Mouse (Mus musculus): Measurements from ENCODE around the gene Eml4. TPM values are rescaled to one million over a fixed set of nuclear protein-coding genes. Genes with fewer than 3 reads are reported as not detected.

The Eml4 gene
- polyA plus RNA-seq (2014; fragmentation: Nextera tagmentation; extraction: Ambion mirVana): 26.2 and 28.3 TPM in 2 replicates

DNA sequence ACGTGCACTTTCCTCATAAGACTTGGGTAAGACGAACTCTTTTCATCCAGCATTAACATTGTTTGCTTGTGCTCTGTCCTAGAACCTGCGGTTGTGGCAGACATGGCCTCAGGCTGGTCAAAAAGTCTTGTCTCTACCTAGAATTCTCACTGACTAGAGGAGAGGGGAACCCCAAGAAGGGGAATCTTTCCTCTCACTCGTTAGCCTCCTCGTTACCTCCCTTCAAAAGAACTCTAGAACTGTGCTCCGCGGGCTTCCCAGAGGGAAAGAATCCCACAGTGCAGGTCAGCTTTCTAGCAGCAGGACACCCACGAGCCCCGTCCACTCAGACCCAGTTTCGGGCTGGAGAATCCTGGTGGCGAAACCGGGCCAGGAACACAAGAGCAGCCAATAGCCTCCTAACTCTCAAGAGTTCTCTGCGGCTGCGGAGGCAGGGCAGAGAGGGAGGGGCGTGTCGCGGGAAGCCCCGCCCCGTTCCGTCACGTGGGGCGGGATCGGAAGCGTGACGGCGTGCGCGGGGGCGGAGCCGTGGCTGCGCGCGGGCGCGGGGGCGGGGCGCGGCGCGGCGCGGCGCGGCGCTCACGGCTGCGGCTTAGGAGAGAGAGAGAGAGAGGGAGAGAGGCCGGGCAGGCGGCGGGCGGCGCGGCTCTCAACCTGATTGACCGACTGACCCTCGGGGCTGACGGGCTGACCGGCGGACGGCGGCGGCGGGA is at the start of gene Eml4:
Gene Eml4, plus strand, starts transcription at position 553 of the 713 bp plus-strand sequence.
- Histone ChIP-seq H3K27me3 (replicated peaks; ENCODE audit: control insufficient read depth, insufficient read depth, low read length) (no peaks in the 10 kb centered on the region), H3K4me2 (peak within 1 kb of the TSS; percentile 94), H3K4me1 (replicated peaks; ENCODE audit: control insufficient read depth, insufficient read depth, low read length) (peaks cover 36% of the 10 kb centered on the region), H3K9ac (ENCODE audit: low read depth, low read length) (peak within 1 kb of the TSS; percentile 89), H3K9me3 (ENCODE audit: control insufficient read depth, low read length) (no peaks in the 10 kb centered on the region), H3K27ac (ENCODE audit: low read depth, low read length) (peak within 1 kb of the TSS; percentile 66), H3K36me3 (ENCODE audit: control insufficient read depth, insufficient read depth, low read length) (no peaks in the 10 kb centered on the region), H3K4me3 (ENCODE audit: low read depth, low read length) (peak within 1 kb of the TSS; percentile 91)
- ATAC-seq (replicated peaks; ENCODE audit: low FRiP score) (peak; percentile 86), DNase-seq (ENCODE audit: low spot score) (peak; percentile 91)
- 3% methylated on average over 39 of the region's 62 CpGs for WGBS

DNA sequence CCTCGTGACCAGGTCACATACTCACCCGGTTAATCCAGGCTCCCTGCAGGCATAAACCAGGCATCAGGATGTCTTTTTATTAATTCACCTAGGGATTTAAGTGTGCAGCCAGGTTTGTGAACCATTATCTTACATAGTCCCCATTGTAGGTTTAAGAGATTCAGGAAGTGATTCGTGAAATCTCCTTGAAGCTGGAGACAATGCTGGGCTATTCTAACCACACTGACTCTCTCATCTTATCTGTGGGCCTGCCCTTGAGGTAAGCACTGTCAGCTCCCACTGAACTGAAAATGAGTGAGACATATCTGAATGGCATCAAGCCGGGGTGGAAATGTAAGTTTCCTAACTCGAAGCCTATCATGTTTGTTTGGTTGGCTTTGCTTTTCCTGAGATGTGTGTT is 49.3 kb upstream of the Eml4 start:
- Histone ChIP-seq H3K4me2 (no peak overlapping the region), H3K36me3 (ENCODE audit: control insufficient read depth, insufficient read depth, low read length) (no peaks in the 10 kb centered on the region), H3K27ac (ENCODE audit: low read depth, low read length) (no peak overlapping the region), H3K4me3 (ENCODE audit: low read depth, low read length) (no peak overlapping the region), H3K27me3 (replicated peaks; ENCODE audit: control insufficient read depth, insufficient read depth, low read length) (no peaks in the 10 kb centered on the region), H3K9me3 (ENCODE audit: control insufficient read depth, low read length) (no peaks in the 10 kb centered on the region), H3K9ac (ENCODE audit: low read depth, low read length) (no peak overlapping the region), H3K4me1 (replicated peaks; ENCODE audit: control insufficient read depth, insufficient read depth, low read length) (no peaks in the 10 kb centered on the region)
- WGBS: 59% methylated on average over 5 of the region's 5 CpGs
- no peak for ATAC-seq (replicated peaks; ENCODE audit: low FRiP score)
- no peak for DNase-seq (ENCODE audit: low spot score)

- no peaks in the 10 kb centered on the region; the same call in none of the 2 replicates for H3K27me3 ChIP-seq (replicated peaks; ENCODE audit: control insufficient read depth, insufficient read depth, low read length)
- H3K9me3 ChIP-seq (ENCODE audit: control insufficient read depth, low read length): no peaks in the 10 kb centered on the region
- H3K4me3 ChIP-seq (ENCODE audit: low read depth, low read length): no peak overlapping the region
- no peak for DNase-seq (ENCODE audit: low spot score)
- 72% methylated on average over 7 of the region's 7 CpGs for WGBS
- no peak overlapping the region for H3K4me2 ChIP-seq
- H3K4me1 ChIP-seq (replicated peaks; ENCODE audit: control insufficient read depth, insufficient read depth, low read length): peaks cover 14% of the 10 kb centered on the region
- no peak overlapping the region for H3K27ac ChIP-seq (ENCODE audit: low read depth, low read length)
- H3K36me3 ChIP-seq (ENCODE audit: control insufficient read depth, insufficient read depth, low read length): no peaks in the 10 kb centered on the region
- H3K9ac ChIP-seq (ENCODE audit: low read depth, low read length): no peak overlapping the region
- no peak for ATAC-seq (replicated peaks; ENCODE audit: low FRiP score)
Observed at GRCm38 (mm10) chr17:83304089-83304822, 46.5 kb upstream of the Eml4 start.

GRCm38 (mm10) chr17:83306964-83307640 is 43.6 kb upstream of the Eml4 start:
- WGBS: 50% methylated on average over 12 of the region's 12 CpGs
- DNase-seq (ENCODE audit: low spot score) (no peak), ATAC-seq (replicated peaks; ENCODE audit: low FRiP score) (peak; percentile 47; the same call in 1 of the 2 replicates)
- H3K4me2 ChIP-seq: no peak overlapping the region
- H3K27ac ChIP-seq (ENCODE audit: low read depth, low read length): no peak overlapping the region
- no peaks in the 10 kb centered on the region for H3K36me3 ChIP-seq (ENCODE audit: control insufficient read depth, insufficient read depth, low read length)
- H3K4me1 ChIP-seq (replicated peaks; ENCODE audit: control insufficient read depth, insufficient read depth, low read length): peaks cover 14% of the 10 kb centered on the region
- no peak overlapping the region for H3K9ac ChIP-seq (ENCODE audit: low read depth, low read length)
- H3K27me3 ChIP-seq (replicated peaks; ENCODE audit: control insufficient read depth, insufficient read depth, low read length): no peaks in the 10 kb centered on the region; the same call in none of the 2 replicates
- H3K4me3 ChIP-seq (ENCODE audit: low read depth, low read length): no peak overlapping the region
- no peaks in the 10 kb centered on the region for H3K9me3 ChIP-seq (ENCODE audit: control insufficient read depth, low read length)

GRCm38 (mm10) chr17:83307641-83308296 is 43.0 kb upstream of the Eml4 start:
- Histone ChIP-seq H3K36me3 (ENCODE audit: control insufficient read depth, insufficient read depth, low read length) (no peaks in the 10 kb centered on the region), H3K27me3 (replicated peaks; ENCODE audit: control insufficient read depth, insufficient read depth, low read length) (no peaks in the 10 kb centered on the region; the same call in none of the 2 replicates), H3K27ac (ENCODE audit: low read depth, low read length) (no peak overlapping the region), H3K4me3 (ENCODE audit: low read depth, low read length) (no peak overlapping the region), H3K9ac (ENCODE audit: low read depth, low read length) (no peak overlapping the region), H3K4me2 (no peak overlapping the region), H3K4me1 (replicated peaks; ENCODE audit: control insufficient read depth, insufficient read depth, low read length) (peaks cover 20% of the 10 kb centered on the region), H3K9me3 (ENCODE audit: control insufficient read depth, low read length) (no peaks in the 10 kb centered on the region)
- DNase-seq (ENCODE audit: low spot score): no peak
- ATAC-seq (replicated peaks; ENCODE audit: low FRiP score): no peak
- 68% methylated on average over 11 of the region's 11 CpGs for WGBS

GRCm38 (mm10) chr17:83308451-83308850 is 42.3 kb upstream of the Eml4 start:
- no peak overlapping the region for H3K4me2 ChIP-seq
- no peak for ATAC-seq (replicated peaks; ENCODE audit: low FRiP score)
- H3K4me1 ChIP-seq (replicated peaks; ENCODE audit: control insufficient read depth, insufficient read depth, low read length): peaks cover 20% of the 10 kb centered on the region
- no peak overlapping the region for H3K9ac ChIP-seq (ENCODE audit: low read depth, low read length)
- no peak for DNase-seq (ENCODE audit: low spot score)
- no peaks in the 10 kb centered on the region for H3K36me3 ChIP-seq (ENCODE audit: control insufficient read depth, insufficient read depth, low read length)
- 48% methylated on average over 4 of the region's 4 CpGs for WGBS
- no peak overlapping the region for H3K4me3 ChIP-seq (ENCODE audit: low read depth, low read length)
- no peaks in the 10 kb centered on the region for H3K9me3 ChIP-seq (ENCODE audit: control insufficient read depth, low read length)
- H3K27ac ChIP-seq (ENCODE audit: low read depth, low read length): no peak overlapping the region
- H3K27me3 ChIP-seq (replicated peaks; ENCODE audit: control insufficient read depth, insufficient read depth, low read length): no peaks in the 10 kb centered on the region; the same call in none of the 2 replicates

DNA sequence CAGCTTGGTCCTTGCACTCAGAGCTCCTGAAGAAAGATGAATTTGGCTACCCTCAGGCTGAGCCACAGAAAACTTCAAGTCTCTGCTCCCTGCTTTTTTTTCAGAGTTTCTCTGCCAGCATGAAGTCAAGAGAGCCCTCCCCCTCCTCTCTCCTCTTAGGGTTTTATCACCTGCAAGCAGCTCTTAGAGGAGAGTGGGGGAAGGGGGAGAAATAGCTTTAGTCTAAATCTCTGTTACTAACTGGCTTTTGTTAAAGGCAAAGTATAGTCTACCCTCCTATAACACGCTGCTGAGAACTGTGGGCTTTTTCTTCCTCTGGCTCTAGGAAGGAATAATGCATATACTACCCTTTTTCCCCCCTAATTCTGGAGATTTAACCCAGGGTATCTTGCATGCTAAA is 41.5 kb upstream of the Eml4 start:
- Histone ChIP-seq H3K4me2 (no peak overlapping the region), H3K9ac (ENCODE audit: low read depth, low read length) (no peak overlapping the region), H3K9me3 (ENCODE audit: control insufficient read depth, low read length) (no peaks in the 10 kb centered on the region), H3K36me3 (ENCODE audit: control insufficient read depth, insufficient read depth, low read length) (no peaks in the 10 kb centered on the region), H3K27ac (ENCODE audit: low read depth, low read length) (no peak overlapping the region), H3K27me3 (replicated peaks; ENCODE audit: control insufficient read depth, insufficient read depth, low read length) (no peaks in the 10 kb centered on the region; the same call in none of the 2 replicates), H3K4me3 (ENCODE audit: low read depth, low read length) (no peak overlapping the region), H3K4me1 (replicated peaks; ENCODE audit: control insufficient read depth, insufficient read depth, low read length) (peaks cover 20% of the 10 kb centered on the region)
- DNase-seq (ENCODE audit: low spot score) (no peak), ATAC-seq (replicated peaks; ENCODE audit: low FRiP score) (no peak)
- 30% methylated on average over 1 of the region's 1 CpGs for WGBS

DNA sequence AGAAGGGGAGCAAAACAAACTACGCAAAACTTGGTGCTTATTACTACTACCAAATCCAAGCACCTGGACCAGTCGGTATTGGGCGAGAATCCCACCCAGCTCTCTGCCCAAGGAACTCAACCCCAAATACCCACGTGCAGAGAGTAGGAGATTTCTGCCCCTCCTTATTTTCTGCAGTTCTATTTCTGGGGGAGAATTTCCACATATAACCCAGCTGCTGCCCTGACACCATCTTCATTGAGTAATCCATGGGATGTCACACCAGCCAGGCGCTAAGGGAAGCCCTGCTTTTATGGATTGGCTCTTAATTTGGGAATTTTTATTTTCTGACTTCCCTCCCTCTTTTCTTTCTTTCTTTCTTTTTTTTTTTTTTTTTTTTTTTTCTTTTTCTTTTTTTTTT is 38.9 kb upstream of the Eml4 start:
- Histone ChIP-seq H3K4me3 (ENCODE audit: low read depth, low read length) (no peak overlapping the region), H3K4me2 (no peak overlapping the region), H3K36me3 (ENCODE audit: control insufficient read depth, insufficient read depth, low read length) (no peaks in the 10 kb centered on the region), H3K27ac (ENCODE audit: low read depth, low read length) (no peak overlapping the region), H3K9me3 (ENCODE audit: control insufficient read depth, low read length) (no peaks in the 10 kb centered on the region), H3K27me3 (replicated peaks; ENCODE audit: control insufficient read depth, insufficient read depth, low read length) (no peaks in the 10 kb centered on the region; the same call in none of the 2 replicates), H3K4me1 (replicated peaks; ENCODE audit: control insufficient read depth, insufficient read depth, low read length) (peaks cover 25% of the 10 kb centered on the region), H3K9ac (ENCODE audit: low read depth, low read length) (no peak overlapping the region)
- WGBS: 75% methylated on average over 5 of the region's 5 CpGs
- ATAC-seq (replicated peaks; ENCODE audit: low FRiP score) (no peak), DNase-seq (ENCODE audit: low spot score) (no peak)
